Mouse (Mus musculus): ENCODE measurements at regions not wholly inside any gene's neighbourhood (a gene's known extent, or its start where the extent isn't known, plus 50 kb on each side); places are given as distances from the start of the nearest gene placed in this dataset.
A peak's percentile ranks its signal among the peaks of the same experiment; 100 is the strongest.

GRCm38 (mm10) chr11:31812215-31812614, 59.8 kb upstream of the Cpeb4 start:
- H3K4me3 ChIP-seq: no peak overlapping the region
- H3K27me3 ChIP-seq: no peaks in the 10 kb centered on the region
- no peak for ATAC-seq (ENCODE audit: low FRiP score, low read depth)
- 81% methylated on average over 9 of the region's 9 CpGs for WGBS
- H3K4me2 ChIP-seq (replicated peaks): no peak overlapping the region
- no peaks in the 10 kb centered on the region for H3K9me3 ChIP-seq
- no peak overlapping the region for H3K27ac ChIP-seq (replicated peaks)
- no peak overlapping the region for H3K9ac ChIP-seq (replicated peaks)
- H3K36me3 ChIP-seq: no peaks in the 10 kb centered on the region
- peaks cover 7% of the 10 kb centered on the region; the same call in 1 of the 2 replicates for H3K4me1 ChIP-seq

- no peak for ATAC-seq (ENCODE audit: low FRiP score, low read depth)
- Histone ChIP-seq H3K4me3 (no peak overlapping the region), H3K4me1 (peaks cover 13% of the 10 kb centered on the region; the same call in 1 of the 2 replicates), H3K4me2 (replicated peaks) (no peak overlapping the region), H3K27me3 (no peaks in the 10 kb centered on the region), H3K36me3 (no peaks in the 10 kb centered on the region), H3K9me3 (no peaks in the 10 kb centered on the region), H3K9ac (replicated peaks) (no peak overlapping the region), H3K27ac (replicated peaks) (no peak overlapping the region)
- WGBS: 92% methylated on average over 4 of the region's 4 CpGs
Measured at GRCm38 (mm10) chr11:31814616-31815015, 57.4 kb upstream of the Cpeb4 start.

GRCm38 (mm10) chr11:31815855-31816488, 56.0 kb upstream of the Cpeb4 start:
- 77% methylated on average over 12 of the region's 12 CpGs for WGBS
- Histone ChIP-seq H3K4me2 (replicated peaks) (no peak overlapping the region), H3K9ac (replicated peaks) (no peak overlapping the region), H3K27ac (replicated peaks) (no peak overlapping the region), H3K4me3 (no peak overlapping the region), H3K36me3 (no peaks in the 10 kb centered on the region), H3K27me3 (no peaks in the 10 kb centered on the region), H3K4me1 (peaks cover 6% of the 10 kb centered on the region; the same call in 1 of the 2 replicates), H3K9me3 (no peaks in the 10 kb centered on the region)
- no peak for ATAC-seq (ENCODE audit: low FRiP score, low read depth)

GRCm38 (mm10) chr11:31818032-31818431, 54.0 kb upstream of the Cpeb4 start:
- Histone ChIP-seq H3K4me2 (replicated peaks) (no peak overlapping the region), H3K27me3 (no peaks in the 10 kb centered on the region), H3K9ac (replicated peaks) (no peak overlapping the region), H3K27ac (replicated peaks) (no peak overlapping the region), H3K4me3 (no peak overlapping the region), H3K4me1 (peaks cover 6% of the 10 kb centered on the region; the same call in 1 of the 2 replicates), H3K9me3 (no peaks in the 10 kb centered on the region), H3K36me3 (no peaks in the 10 kb centered on the region)
- WGBS: 40% methylated on average over 7 of the region's 7 CpGs
- ATAC-seq (ENCODE audit: low FRiP score, low read depth): peak; percentile 94

GRCm38 (mm10) chr11:31819964-31820363, 52.0 kb upstream of the Cpeb4 start:
- Histone ChIP-seq H3K9me3 (no peaks in the 10 kb centered on the region), H3K27me3 (no peaks in the 10 kb centered on the region), H3K4me2 (replicated peaks) (no peak overlapping the region), H3K4me3 (no peak overlapping the region), H3K4me1 (peaks cover 6% of the 10 kb centered on the region; the same call in 1 of the 2 replicates), H3K9ac (replicated peaks) (no peak overlapping the region), H3K27ac (replicated peaks) (no peak overlapping the region), H3K36me3 (no peaks in the 10 kb centered on the region)
- no peak for ATAC-seq (ENCODE audit: low FRiP score, low read depth)
- 88% methylated on average over 4 of the region's 4 CpGs for WGBS

GRCm38 (mm10) chr11:31821479-31822411, 50.3 kb upstream of the Cpeb4 start:
- Histone ChIP-seq H3K9me3 (no peaks in the 10 kb centered on the region), H3K27ac (replicated peaks) (no peak overlapping the region), H3K36me3 (no peaks in the 10 kb centered on the region), H3K9ac (replicated peaks) (no peak overlapping the region), H3K4me2 (replicated peaks) (no peak overlapping the region), H3K4me3 (no peak overlapping the region), H3K27me3 (no peaks in the 10 kb centered on the region), H3K4me1 (peaks cover 6% of the 10 kb centered on the region; the same call in 1 of the 2 replicates)
- no peak for ATAC-seq (ENCODE audit: low FRiP score, low read depth)
- 72% methylated on average over 12 of the region's 12 CpGs for WGBS
